Comparison of ENCODE assay signal across 8 mouse cellular contexts in genomic region chr19:18548668-18549067, GRCm38 (mm10).
A peak's percentile ranks its signal among the peaks of the same experiment; 100 is the strongest.
DNase-seq lines count a peak whose midpoint lies in the region; ATAC-seq and TF ChIP-seq lines count a peak whose summit lies in the region.

No protein-coding gene starts in this region.

- H3K27ac ChIP-seq in forebrain, postnatal 0 days (ENCODE audit: low read depth, low read length), result no peak overlapping the region
- no peak overlapping the region for H3K27ac ChIP-seq in liver, embryonic 14.5 days

- WGBS in forebrain, postnatal 0 days, result 10% methylated on average over 4 of the region's 4 CpGs
- WGBS in liver, embryonic 14.5 days (ENCODE audit: insufficient replicate concordance), result 12% methylated on average over 4 of the region's 4 CpGs

- no peak overlapping the region for H3K4me2 ChIP-seq in forebrain, postnatal 0 days (ENCODE audit: low read depth)
- no peak overlapping the region for H3K4me2 ChIP-seq in liver, embryonic 14.5 days (ENCODE audit: low read depth)

- H3K4me1 ChIP-seq in forebrain, postnatal 0 days (ENCODE audit: insufficient read depth), result no peaks in the 10 kb centered on the region
- no peaks in the 10 kb centered on the region for H3K4me1 ChIP-seq in liver, embryonic 14.5 days (replicated peaks; ENCODE audit: control insufficient read depth in 2 of 2, insufficient read depth in 2 of 2, low read length in 1 of 2)

- DNase-seq in urinary bladder, postnatal 36 days (ENCODE audit: low spot score in 2 of 2), result peak; percentile 38 to 49
- DNase-seq in urinary bladder, postnatal 10 days (ENCODE audit: low spot score), result no peak
- peak; percentile 5 for DNase-seq in cerebellum, adult 11-12 months
- peak; percentile 88 for DNase-seq in forebrain, postnatal 0 days
- peak; percentile 85 for DNase-seq in kidney, postnatal 10 days
- peak in 1 of 3 experiments; percentile 17 for DNase-seq in liver, embryonic 14.5 days (ENCODE audit: low read depth in 3 of 3, low spot score in 3 of 3)

- ATAC-seq in forebrain, postnatal 0 days, result peak; percentile 73
- no peak for ATAC-seq in liver, embryonic 14.5 days (ENCODE audit: insufficient read depth)
- ATAC-seq in neutrophil, adult 5-6 weeks (ENCODE audit: extremely low read depth, insufficient number of reproducible peaks, low FRiP score, poor library complexity, severe bottlenecking), result 0 out of 2 replicates have a peak, but pooled peaks have one; percentile 39
- no peak for ATAC-seq in activated CD4-positive, CD25-positive, alpha-beta regulatory T cell, adult 4 months

- peak; percentile 88 for TF ChIP-seq CTCF in forebrain, postnatal 0 days (IDR thresholded peaks at IDR 0.05; ENCODE audit: low read depth)
- TF ChIP-seq CTCF in liver, embryonic 14.5 days (IDR thresholded peaks at IDR 0.05; ENCODE audit: low read depth), result peak; percentile 44; the same call in 1 of the 2 replicates

- H3K9me3 ChIP-seq in forebrain, postnatal 0 days (ENCODE audit: low read length), result no peaks in the 10 kb centered on the region
- H3K9me3 ChIP-seq in liver, embryonic 14.5 days (ENCODE audit: control insufficient read depth, low read length), result no peaks in the 10 kb centered on the region

- no peak overlapping the region for H3K9ac ChIP-seq in forebrain, postnatal 0 days
- no peak overlapping the region for H3K9ac ChIP-seq in liver, embryonic 14.5 days (replicated peaks)

- H3K36me3 ChIP-seq in forebrain, postnatal 0 days (ENCODE audit: insufficient read depth), result no peaks in the 10 kb centered on the region
- H3K36me3 ChIP-seq in liver, embryonic 14.5 days (replicated peaks; ENCODE audit: control insufficient read depth, insufficient read depth, low read depth), result no peaks in the 10 kb centered on the region

- TF ChIP-seq EP300 in liver, embryonic 14.5 days (IDR thresholded peaks at IDR 0.05; ENCODE audit: low read depth), result no peak

- H3K27me3 ChIP-seq in forebrain, postnatal 0 days (ENCODE audit: insufficient read depth, low read length), result no peaks in the 10 kb centered on the region
- no peaks in the 10 kb centered on the region for H3K27me3 ChIP-seq in liver, embryonic 14.5 days (ENCODE audit: control insufficient read depth, insufficient read depth, low read length)

- no peak overlapping the region for H3K4me3 ChIP-seq in forebrain, postnatal 0 days (ENCODE audit: low read depth, low read length)
- no peak overlapping the region for H3K4me3 ChIP-seq in liver, embryonic 14.5 days (ENCODE audit: insufficient read depth in 1 of 2, low read depth in 2 of 2, low read length in 2 of 2)

Comparison
In these comparisons a context has a peak if more than half of its experiments do, and no peak if none do; other contexts are left out.
1. ATAC-seq: peak in forebrain, postnatal 0 days (single experiment) and neutrophil, adult 5-6 weeks (single experiment); none in liver, embryonic 14.5 days (single experiment) and activated CD4-positive, CD25-positive, alpha-beta regulatory T cell, adult 4 months (single experiment).